Mouse (Mus musculus) kidney, embryonic 16.5 days (tissue): Measurements from ENCODE around the gene Zfp879. TPM values are rescaled to one million over a fixed set of nuclear protein-coding genes. Genes with fewer than 3 reads are reported as not detected.

Source experiments
- ATAC-seq: fragments of 200-750 bp; cut with Nextera tagmentation; 2 replicates; pipeline ENCODE4 v1.8.0; 2017; ENCODE audit warnings: moderate TSS enrichment; ENCODE audit not compliant: low FRiP score, low TSS enrichment
- H3K27ac ChIP-seq: fragments of 300-500 bp; sonication (generic); 2 replicates; pipeline ENCODE4 v1.5.1; 2014; ENCODE audit warnings: low read length
- H3K27me3 ChIP-seq: fragments of 300-500 bp; sonication (generic); 2 replicates; pipeline ENCODE4 v1.6.1; 2014; ENCODE audit warnings: low read length, control low read depth, mixed read lengths; ENCODE audit not compliant: insufficient read depth
- H3K36me3 ChIP-seq: fragments of 300-500 bp; sonication (generic); 2 replicates; pipeline ENCODE4 v1.6.1; 2014; ENCODE audit warnings: low read length, control low read depth, mixed read lengths; ENCODE audit not compliant: insufficient read depth
- H3K4me1 ChIP-seq: fragments of 300-500 bp; sonication (generic); 2 replicates; pipeline ENCODE4 v1.6.1; 2014; ENCODE audit warnings: low read length, control low read depth, mixed read lengths; ENCODE audit not compliant: insufficient read depth
- H3K4me2 ChIP-seq: fragments of 300-500 bp; sonication (generic); replicated peaks from 2 replicates; pipeline ENCODE4 v1.6.1; 2014; ENCODE audit warnings: low read depth, low read length
- H3K4me3 ChIP-seq: fragments of 300-500 bp; sonication (generic); 2 replicates; pipeline ENCODE4 v1.5.1; 2014; ENCODE audit warnings: mild to moderate bottlenecking, low read length
- H3K9ac ChIP-seq: fragments of 300-500 bp; sonication (generic); replicated peaks from 2 replicates; pipeline ENCODE4 v1.6.1; 2014; ENCODE audit warnings: low read length
- H3K9me3 ChIP-seq: fragments of 300-500 bp; sonication (generic); 2 replicates; pipeline ENCODE4 v1.6.1; 2016; ENCODE audit warnings: low read length, control low read depth
- WGBS: fragments of 180-500 bp; shearing (Covaris S2); extraction: QIAGEN DNeasy Blood & Tissue Kit; methylation state at CpG from one replicate; pipeline ENCODE4 v1.1.7; 2014; 5-methylcytosine and 5-hydroxymethylcytosine counted together
- polyA plus RNA-seq: library from polyadenylated mRNA; unstranded; fragments of >200 nt; fragmentation: Nextera tagmentation; extraction: Ambion mirVana; gene quantifications from 2 replicates; pipeline ENCODE4 v1.2.1, GENCODE M21; 2015

Zfp879 gene
- 0.72 and 1.0 TPM in 2 replicates for polyA plus RNA-seq

GRCm38 (mm10) chr11:50841023-50841735, at the start of gene Zfp879:
Zfp879 (minus strand) TSS chr11:50841552.
- peak within 1 kb of the TSS; percentile 53 for H3K4me3 ChIP-seq
- no peaks in the 10 kb centered on the region for H3K27me3 ChIP-seq
- WGBS, result 16% methylated on average over 22 of the region's 22 CpGs
- H3K9ac ChIP-seq, result peak within 1 kb of the TSS; percentile 86
- peak within 1 kb of the TSS; percentile 78 for H3K4me2 ChIP-seq
- H3K27ac ChIP-seq, result peak within 1 kb of the TSS; percentile 84
- H3K36me3 ChIP-seq, result no peaks in the 10 kb centered on the region
- H3K4me1 ChIP-seq, result peaks cover 9% of the 10 kb centered on the region
- ATAC-seq, result peak; percentile 96
- no peaks in the 10 kb centered on the region for H3K9me3 ChIP-seq

GRCm38 (mm10) chr11:50887390-50888128, 46.2 kb upstream of the Zfp879 start, which contains the start of gene Zfp454:
Zfp454 (minus strand) TSS chr11:50887651.
- H3K27ac ChIP-seq, result peak within 1 kb of the TSS; percentile 73
- peaks cover 8% of the 10 kb centered on the region; the same call in 1 of the 2 replicates for H3K4me1 ChIP-seq
- 4% methylated on average over 26 of the region's 26 CpGs for WGBS
- H3K4me2 ChIP-seq, result peak within 1 kb of the TSS; percentile 70
- peaks cover 16% of the 10 kb centered on the region for H3K36me3 ChIP-seq
- no peaks in the 10 kb centered on the region for H3K27me3 ChIP-seq
- ATAC-seq, result peak; percentile 95
- H3K9me3 ChIP-seq, result peaks cover 4% of the 10 kb centered on the region; the same call in 1 of the 2 replicates
- H3K9ac ChIP-seq, result peak within 1 kb of the TSS; percentile 73
- peak within 1 kb of the TSS; percentile 54 for H3K4me3 ChIP-seq

- Histone ChIP-seq H3K9me3 (0 out of 2 replicates have a peak, but pooled peaks cover 3% of the 10 kb centered on the region), H3K36me3 (peaks cover 16% of the 10 kb centered on the region), H3K27ac (peak overlapping the region; percentile 73), H3K4me3 (peak overlapping the region; percentile 54), H3K9ac (peak overlapping the region; percentile 73), H3K4me1 (peaks cover 8% of the 10 kb centered on the region; the same call in 1 of the 2 replicates), H3K4me2 (peak overlapping the region; percentile 70), H3K27me3 (no peaks in the 10 kb centered on the region)
- ATAC-seq, result peak; percentile 79
- WGBS, result 6% methylated on average over 10 of the region's 10 CpGs
These were observed 45.6 kb upstream of the Zfp879 start for GRCm38 (mm10) chr11:50886933-50887293.

- peaks cover 8% of the 10 kb centered on the region; the same call in 1 of the 2 replicates for H3K4me1 ChIP-seq
- peaks cover 16% of the 10 kb centered on the region for H3K36me3 ChIP-seq
- no peaks in the 10 kb centered on the region for H3K27me3 ChIP-seq
- H3K4me2 ChIP-seq, result peak overlapping the region; percentile 70
- 34% methylated on average over 8 of the region's 8 CpGs for WGBS
- no peaks in the 10 kb centered on the region for H3K9me3 ChIP-seq
- H3K9ac ChIP-seq, result peak overlapping the region; percentile 73
- H3K4me3 ChIP-seq, result peak overlapping the region; percentile 54
- no peak overlapping the region for H3K27ac ChIP-seq
- ATAC-seq, result no peak
These were observed 45.0 kb upstream of the Zfp879 start for GRCm38 (mm10) chr11:50886231-50886932.

GRCm38 (mm10) chr11:50883756-50884155, 42.4 kb upstream of the Zfp879 start:
- no peak overlapping the region for H3K9ac ChIP-seq
- no peak overlapping the region for H3K4me3 ChIP-seq
- no peak for ATAC-seq
- no peak overlapping the region for H3K27ac ChIP-seq
- no peak overlapping the region for H3K4me2 ChIP-seq
- H3K36me3 ChIP-seq, result peaks cover 36% of the 10 kb centered on the region
- H3K4me1 ChIP-seq, result peaks cover 8% of the 10 kb centered on the region; the same call in 1 of the 2 replicates
- H3K9me3 ChIP-seq, result no peaks in the 10 kb centered on the region
- H3K27me3 ChIP-seq, result no peaks in the 10 kb centered on the region
- 80% methylated on average over 3 of the region's 3 CpGs for WGBS

- Histone ChIP-seq H3K9me3 (peaks cover 20% of the 10 kb centered on the region), H3K27ac (no peak overlapping the region), H3K27me3 (no peaks in the 10 kb centered on the region), H3K9ac (no peak overlapping the region), H3K4me3 (no peak overlapping the region), H3K36me3 (peaks cover 64% of the 10 kb centered on the region), H3K4me1 (no peaks in the 10 kb centered on the region), H3K4me2 (no peak overlapping the region)
- 92% methylated on average over 3 of the region's 3 CpGs for WGBS
- ATAC-seq, result no peak
These were observed 37.3 kb upstream of the Zfp879 start for GRCm38 (mm10) chr11:50878641-50879040.

GRCm38 (mm10) chr11:50850989-50851601, 9.7 kb upstream of the Zfp879 start:
- Histone ChIP-seq H3K36me3 (no peaks in the 10 kb centered on the region), H3K4me2 (peak overlapping the region; percentile 76), H3K4me3 (peak overlapping the region; percentile 47), H3K27ac (no peak overlapping the region), H3K9me3 (no peaks in the 10 kb centered on the region), H3K4me1 (peaks cover 9% of the 10 kb centered on the region), H3K27me3 (peaks cover 52% of the 10 kb centered on the region), H3K9ac (peak overlapping the region; percentile 39; the same call in 1 of the 2 replicates)
- WGBS, result under 1% methylated on average over 70 of the region's 72 CpGs
- peak; percentile 69 for ATAC-seq

- no peak for ATAC-seq
These were observed 8.9 kb upstream of the Zfp879 start, which contains the start of gene Grm6 for GRCm38 (mm10) chr11:50850177-50850735. Grm6 (plus strand) TSS chr11:50850685.

GRCm38 (mm10) chr11:50849310-50849709, 8.0 kb upstream of the Zfp879 start:
- Histone ChIP-seq H3K9ac (no peak overlapping the region), H3K4me2 (no peak overlapping the region), H3K27me3 (peaks cover 52% of the 10 kb centered on the region), H3K4me3 (no peak overlapping the region), H3K4me1 (peaks cover 9% of the 10 kb centered on the region), H3K27ac (no peak overlapping the region), H3K9me3 (no peaks in the 10 kb centered on the region), H3K36me3 (no peaks in the 10 kb centered on the region)
- 3% methylated on average over 10 of the region's 10 CpGs for WGBS
- ATAC-seq, result no peak

More at GRCm38 (mm10) chr11:50850177-50850735, 8.9 kb upstream of the Zfp879 start, which contains the start of gene Grm6:
- Histone ChIP-seq H3K4me3 (peak within 1 kb of the TSS; percentile 47), H3K4me1 (peaks cover 9% of the 10 kb centered on the region), H3K9ac (peak within 1 kb of the TSS; percentile 39; the same call in 1 of the 2 replicates), H3K9me3 (no peaks in the 10 kb centered on the region), H3K36me3 (no peaks in the 10 kb centered on the region), H3K27ac (no peak within 1 kb of the TSS), H3K4me2 (peak within 1 kb of the TSS; percentile 76), H3K27me3 (peaks cover 52% of the 10 kb centered on the region)
- WGBS, result under 1% methylated on average over 11 of the region's 11 CpGs
